Mouse (Mus musculus) heart, postnatal 4 days (tissue): ENCODE results near the gene 2810408A11Rik. TPM values are rescaled to one million over a fixed set of nuclear protein-coding genes. Genes with fewer than 3 reads are reported as not detected.

Experiments used
- DNase-seq: peaks from one replicate; pipeline ENCODE4 v3.0.0; 2021
- microRNA-seq, 2 experiments: library from miRNA; unstranded; fragments of <30 nt; microRNA quantifications; one replicate each; pipeline ENCODE4 v1.2.0; 2021 to 2022
- total RNA-seq, 2 experiments: library from RNA; stranded (reverse); gene quantifications; 2 replicates each; pipeline ENCODE4 v1.2.3; 2021

2810408A11Rik gene
- total RNA-seq, 2 experiments from 2014 or later, result 5.2 to 6.2 TPM

GRCm38 (mm10) chr11:69848021-69848420, 52.8 kb downstream of the 2810408A11Rik start:
- DNase-seq, result no peak

Small RNA genes lying within 50 kb of the gene (microRNA-seq; reads per million reads assigned to microRNA genes)
- gene Mir6924, result 0 reads per million in 2 experiments

Other genes with a start within 250 kb of the 2810408A11Rik start
- gene Sox15, start 245.7 kb downstream of the 2810408A11Rik start, total RNA-seq, result not detected
- 10 to 100 TPM; 34.3 to 36.3 TPM for gene Mpdu1, start 238.3 kb downstream of the 2810408A11Rik start, total RNA-seq
- gene Cd68, start 234.8 kb downstream of the 2810408A11Rik start, total RNA-seq, result 1 to 10 TPM; 4.0 to 6.0 TPM
- 100 to 1,000 TPM; 535 to 537 TPM for gene Eif4a1, start 228.6 kb downstream of the 2810408A11Rik start, total RNA-seq
- 10 to 100 TPM; 58.0 to 61.3 TPM for gene Senp3, start 218.9 kb downstream of the 2810408A11Rik start, total RNA-seq
- gene Tnfsf13, start 215.2 kb downstream of the 2810408A11Rik start, total RNA-seq, result 1 to 10 TPM; 2.3 to 2.6 TPM
- 10 to 100 TPM; 13.7 to 16.4 TPM for gene Tnfsf12, start 205.1 kb downstream of the 2810408A11Rik start, total RNA-seq
- gene Tnfsfm13, start 204.9 kb downstream of the 2810408A11Rik start, total RNA-seq, result 1 to 10 TPM; 1.9 to 3.0 TPM
- gene Polr2a, start 142.3 kb downstream of the 2810408A11Rik start, total RNA-seq, result 10 to 100 TPM; 53.7 TPM
- gene Slc35g3, start 139.0 kb downstream of the 2810408A11Rik start, total RNA-seq, result not detected
- 10 to 100 TPM; 34.1 to 36.8 TPM for gene Zbtb4, start 135.1 kb downstream of the 2810408A11Rik start, total RNA-seq
- gene Chrnb1, start 105.0 kb downstream of the 2810408A11Rik start, total RNA-seq, result 1 to 10 TPM; 3.1 to 5.1 TPM
- gene Fgf11, start 99.1 kb downstream of the 2810408A11Rik start, total RNA-seq, result 1 to 10 TPM; 3.1 to 3.7 TPM
- under 1 TPM; 0.60 to 0.92 TPM for gene Tmem102, start 95.4 kb downstream of the 2810408A11Rik start, total RNA-seq
- gene Gm39566, start 85.7 kb downstream of the 2810408A11Rik start, total RNA-seq, result not detected
- not detected for gene Spem2, start 82.5 kb downstream of the 2810408A11Rik start, total RNA-seq
- gene Spem1, start 78.8 kb downstream of the 2810408A11Rik start, total RNA-seq, result not detected
- gene Nlgn2, start 63.2 kb downstream of the 2810408A11Rik start, total RNA-seq, result 10 to 100 TPM; 11.0 to 11.6 TPM
- 100 to 1,000 TPM; 143 to 166 TPM for gene Tmem256, start 62.5 kb downstream of the 2810408A11Rik start, total RNA-seq
- gene Plscr3, start 54.6 kb downstream of the 2810408A11Rik start, total RNA-seq, result 10 to 100 TPM; 59.7 to 59.9 TPM
- gene Tnk1, start 42.3 kb downstream of the 2810408A11Rik start, total RNA-seq, result not detected
- not detected for gene Tmem95, start 23.0 kb downstream of the 2810408A11Rik start, total RNA-seq
- gene Kctd11, start 19.6 kb downstream of the 2810408A11Rik start, total RNA-seq, result 1 to 10 TPM; 3.3 TPM
- gene Acap1, start 5.4 kb downstream of the 2810408A11Rik start, total RNA-seq, result 1 to 10 TPM; 2.8 to 3.2 TPM
- gene Neurl4, start 85 bp upstream of the 2810408A11Rik start, total RNA-seq, result 10 to 100 TPM; 45.8 to 48.5 TPM
- gene Gps2, start 12.9 kb upstream of the 2810408A11Rik start, total RNA-seq, result 10 to 100 TPM; 29.6 to 33.0 TPM
- 100 to 1,000 TPM; 550 to 556 TPM for gene Eif5a, start 21.0 kb upstream of the 2810408A11Rik start, total RNA-seq
- 10 to 100 TPM; 24.8 to 35.7 TPM for gene Ybx2, start 34.8 kb upstream of the 2810408A11Rik start, total RNA-seq
- 100 to 1,000 TPM in 1 of 2 experiments, 10 to 100 TPM in 1; 97.9 to 101 TPM for gene Slc2a4, start 47.2 kb upstream of the 2810408A11Rik start, total RNA-seq
- gene Cldn7, start 63.8 kb upstream of the 2810408A11Rik start, total RNA-seq, result under 1 TPM in 1 of 2 experiments, not detected in 1; 0.76 TPM
- gene Ctdnep1, start 80.2 kb upstream of the 2810408A11Rik start, total RNA-seq, result 100 to 1,000 TPM; 132 to 144 TPM
- 10 to 100 TPM; 63.1 to 64.6 TPM for gene Elp5, start 81.5 kb upstream of the 2810408A11Rik start, total RNA-seq
- gene Gabarap, start 90.2 kb upstream of the 2810408A11Rik start, total RNA-seq, result 100 to 1,000 TPM; 271 TPM
- 10 to 100 TPM; 25.0 to 30.3 TPM for gene Phf23, start 94.8 kb upstream of the 2810408A11Rik start, total RNA-seq
- 10 to 100 TPM; 13.1 to 14.0 TPM for gene Dvl2, start 99.6 kb upstream of the 2810408A11Rik start, total RNA-seq
- gene Acadvl, start 114.4 kb upstream of the 2810408A11Rik start, total RNA-seq, result 100 to 1,000 TPM; 862 to 957 TPM
- gene Dlg4, start 116.0 kb upstream of the 2810408A11Rik start, total RNA-seq, result 10 to 100 TPM; 13.2 to 15.5 TPM
- not detected for gene Asgr1, start 153.1 kb upstream of the 2810408A11Rik start, total RNA-seq
- gene Asgr2, start 191.7 kb upstream of the 2810408A11Rik start, total RNA-seq, result not detected
- under 1 TPM; 0.29 to 0.50 TPM for gene Mgl2, start 229.3 kb upstream of the 2810408A11Rik start, total RNA-seq